Mouse (Mus musculus) thymus, adult 2 months (tissue): ENCODE measurements at regions not wholly inside any gene's neighbourhood (a gene's known extent, or its start where the extent isn't known, plus 50 kb on each side); places are given as distances from the start of the nearest gene placed in this dataset.

Source experiments
- DNase-seq: peaks from one replicate; pipeline ENCODE4 v3.0.0; 2021
- H3K27ac ChIP-seq: fragments of 200-500 bp; 2 replicates; pipeline ENCODE4 v1.5.1; 2012; ENCODE audit warnings: low read length, control low read depth; ENCODE audit not compliant: control insufficient read depth, insufficient read depth
- H3K27me3 ChIP-seq: fragments of 200-500 bp; 2 replicates; pipeline ENCODE4 v1.6.1; 2012; ENCODE audit warnings: mild to moderate bottlenecking, low read length, moderate library complexity, mixed read lengths; ENCODE audit not compliant: control insufficient read depth, insufficient read depth
- H3K36me3 ChIP-seq: fragments of 200-500 bp; 2 replicates; pipeline ENCODE4 v1.6.1; 2012; ENCODE audit warnings: mild to moderate bottlenecking, low read length, moderate library complexity; ENCODE audit not compliant: control insufficient read depth, insufficient read depth
- H3K4me1 ChIP-seq: fragments of 200-500 bp; replicated peaks from 2 replicates; pipeline ENCODE4 v1.6.1; 2012; ENCODE audit warnings: low read length; ENCODE audit not compliant: control insufficient read depth, insufficient read depth
- H3K4me3 ChIP-seq: fragments of 200-500 bp; 2 replicates; pipeline ENCODE4 v1.5.1; 2012; ENCODE audit warnings: mild to moderate bottlenecking, low read length, control low read depth, moderate library complexity; ENCODE audit not compliant: control insufficient read depth, insufficient read depth
- CTCF ChIP-seq: fragments of 200-500 bp; IDR thresholded peaks from 2 replicates; pipeline ENCODE4 v1.5.1; 2012; ENCODE audit warnings: mild to moderate bottlenecking, control low read depth, low read length, moderate library complexity, borderline replicate concordance; ENCODE audit not compliant: control insufficient read depth, poor library complexity, insufficient read depth; ENCODE audit errors: extremely low read depth
- POLR2A ChIP-seq: fragments of 200-500 bp; IDR thresholded peaks from 2 replicates; pipeline ENCODE4 v1.6.1; 2012; ENCODE audit warnings: mild to moderate bottlenecking, low read length, control low read depth, moderate library complexity; ENCODE audit not compliant: control insufficient read depth, poor library complexity, insufficient read depth; ENCODE audit errors: extremely low read depth
- WGBS: fragments of 180-500 bp; shearing (Covaris S2); methylation state at CpG from one replicate; pipeline ENCODE4 v1.1.7; 2018; 5-methylcytosine and 5-hydroxymethylcytosine counted together

DNA sequence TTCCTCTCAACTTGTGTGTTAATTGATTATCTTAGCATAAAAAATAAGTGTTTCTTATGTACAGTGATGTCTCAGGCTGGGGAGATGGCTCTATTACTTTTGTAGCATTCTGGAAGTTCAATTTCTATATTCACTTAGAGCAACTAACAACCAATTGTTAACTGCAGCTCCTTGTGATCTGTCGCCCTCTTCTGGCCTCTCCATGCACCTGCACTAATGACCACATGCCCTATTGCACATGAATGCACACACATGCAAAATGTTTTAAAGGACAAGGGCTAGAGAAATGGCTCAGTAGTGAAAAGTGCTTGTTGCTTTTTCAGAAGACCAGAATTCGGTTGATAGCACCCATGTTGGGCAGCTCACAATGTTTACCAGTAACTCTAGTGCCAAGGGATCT, 629.1 kb upstream of the Dpp10 start:
- Histone ChIP-seq H3K27me3 (no peaks in the 10 kb centered on the region), H3K4me3 (no peak overlapping the region), H3K27ac (no peak overlapping the region), H3K4me1 (no peaks in the 10 kb centered on the region), H3K36me3 (no peaks in the 10 kb centered on the region)
- no peak for DNase-seq
- TF ChIP-seq POLR2A, result no peak
- no peak for TF ChIP-seq CTCF
- WGBS, result 32% methylated on average over 2 of the region's 2 CpGs

DNA sequence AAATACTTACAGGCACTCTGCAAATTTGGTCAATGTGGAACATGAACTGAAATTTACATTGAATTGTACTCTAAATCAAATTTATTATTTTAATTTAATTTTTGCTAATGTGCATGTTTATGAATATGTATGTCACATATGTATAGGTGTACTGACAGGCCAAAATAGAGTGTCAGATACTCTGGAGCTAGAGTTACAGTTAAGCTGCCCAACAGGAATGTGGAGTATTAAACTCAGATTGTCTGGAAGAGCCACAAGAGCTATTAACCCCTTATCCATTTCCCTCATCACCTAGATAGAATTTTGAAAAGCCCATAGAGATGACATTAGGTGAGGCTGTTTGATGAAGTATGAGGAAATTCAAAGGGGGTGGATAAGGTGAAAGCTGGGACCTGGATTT, 607.5 kb upstream of the Dpp10 start:
- Histone ChIP-seq H3K4me1 (no peaks in the 10 kb centered on the region), H3K27me3 (no peaks in the 10 kb centered on the region), H3K27ac (no peak overlapping the region), H3K4me3 (no peak overlapping the region), H3K36me3 (no peaks in the 10 kb centered on the region)
- TF ChIP-seq CTCF (no peak), POLR2A (no peak)
- DNase-seq, result no peak

DNA sequence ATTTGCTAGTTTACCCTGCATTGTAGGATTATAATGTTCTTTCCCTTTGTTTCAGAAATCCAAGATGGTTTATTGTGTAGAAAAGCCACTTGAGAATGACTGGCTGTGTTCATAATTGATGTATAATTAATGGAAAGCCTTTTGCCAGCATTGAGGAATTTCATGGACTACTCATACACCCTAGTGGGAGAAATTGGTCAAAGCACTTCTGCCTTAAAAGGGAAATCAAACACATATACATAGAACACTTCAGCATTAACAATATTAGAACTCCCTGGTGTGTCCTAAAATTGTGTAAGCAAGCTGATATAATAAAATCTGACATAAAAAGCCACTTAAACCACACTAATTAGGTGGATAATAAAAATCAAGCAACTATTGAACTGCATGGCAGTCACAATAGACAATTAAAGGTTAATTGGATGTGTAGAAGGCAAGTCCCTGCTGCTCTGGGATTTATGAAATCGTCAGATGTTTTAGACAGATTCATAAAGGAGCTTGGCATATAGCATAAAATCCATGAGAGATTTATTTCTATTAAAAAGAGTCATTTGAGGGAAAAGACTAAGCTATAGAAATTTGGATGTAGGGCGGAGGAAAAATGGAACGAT, 607.0 kb upstream of the Dpp10 start:
- Histone ChIP-seq H3K36me3 (no peaks in the 10 kb centered on the region), H3K27me3 (no peaks in the 10 kb centered on the region), H3K4me1 (no peaks in the 10 kb centered on the region), H3K4me3 (no peak overlapping the region), H3K27ac (no peak overlapping the region)
- WGBS, result 87% methylated on average over 3 of the region's 3 CpGs
- TF ChIP-seq CTCF (no peak), POLR2A (no peak)
- DNase-seq, result no peak

DNA sequence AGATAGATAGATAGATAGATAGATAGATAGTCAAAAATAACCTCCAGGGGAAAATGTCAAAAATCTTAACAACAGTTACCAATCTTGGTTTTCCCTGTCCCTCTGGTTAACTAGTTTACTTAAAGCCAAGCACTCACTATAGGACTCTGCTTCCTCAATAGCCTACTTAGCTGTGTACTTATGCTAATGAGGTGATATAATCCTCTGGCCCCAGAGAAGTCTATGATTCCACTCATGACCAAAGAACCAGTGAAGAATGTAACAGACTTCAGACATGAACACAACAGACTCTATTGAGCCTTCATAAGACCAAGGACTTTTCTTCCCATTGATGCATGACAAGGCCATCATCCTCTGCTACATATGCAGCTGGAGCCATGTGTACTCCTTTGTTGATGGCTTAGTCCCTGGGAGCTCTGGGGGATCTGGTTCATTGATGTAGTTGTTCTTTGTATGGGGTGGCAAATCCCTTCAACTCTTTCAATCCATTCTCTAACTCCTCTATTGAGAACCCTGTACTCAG, 589.9 kb upstream of the Dpp10 start:
- H3K27ac ChIP-seq, result no peak overlapping the region
- TF ChIP-seq POLR2A (no peak), CTCF (no peak)
- H3K4me1 ChIP-seq, result no peaks in the 10 kb centered on the region
- H3K36me3 ChIP-seq, result no peaks in the 10 kb centered on the region
- no peak overlapping the region for H3K4me3 ChIP-seq
- no peak for DNase-seq
- H3K27me3 ChIP-seq, result no peaks in the 10 kb centered on the region

DNA sequence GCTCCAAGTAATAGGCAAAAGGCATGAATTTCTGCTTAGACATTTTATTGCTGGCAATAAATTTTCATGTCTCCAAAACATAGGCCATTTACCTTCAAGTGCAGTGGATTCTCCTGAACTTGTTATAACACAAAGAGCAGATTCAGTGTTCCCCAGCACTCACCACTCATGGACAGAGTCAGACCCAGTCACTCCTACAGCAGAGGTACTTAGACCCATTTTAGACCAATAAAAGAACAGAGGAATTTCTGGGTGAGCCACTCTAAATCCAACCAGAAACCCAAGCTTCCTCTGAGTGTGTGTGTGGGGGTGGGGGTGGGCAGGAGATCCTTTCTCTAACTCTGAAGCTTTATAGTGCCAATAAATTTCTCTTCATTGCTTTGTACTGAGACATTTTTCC, 584.7 kb upstream of the Dpp10 start:
- TF ChIP-seq CTCF, result no peak
- TF ChIP-seq POLR2A, result no peak
- no peak overlapping the region for H3K4me3 ChIP-seq

DNA sequence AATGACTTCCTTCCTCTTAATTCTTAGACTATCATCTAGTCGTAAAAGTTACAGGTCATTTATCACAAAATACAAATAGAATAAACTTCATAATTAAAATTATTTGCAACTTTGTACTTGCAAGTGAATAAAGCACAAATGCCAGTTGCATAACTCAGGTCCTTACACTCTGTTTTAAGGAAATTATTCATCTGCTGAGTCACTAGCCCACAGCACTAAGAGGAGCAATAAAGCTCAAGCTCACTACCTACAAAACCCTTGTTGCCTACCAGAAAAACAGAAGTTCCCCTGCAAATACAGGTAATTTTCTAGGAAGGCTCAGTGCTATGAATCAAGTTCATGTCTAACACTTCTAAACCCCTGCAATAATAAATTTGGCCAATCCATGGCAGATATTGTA, 539.3 kb upstream of the Dpp10 start:
- H3K4me3 ChIP-seq, result no peak overlapping the region
- TF ChIP-seq CTCF (no peak), POLR2A (no peak)
- 42% methylated on average over 1 of the region's 1 CpGs for WGBS

More for the DNA sequence above, 584.7 kb upstream of the Dpp10 start:
- H3K4me1 ChIP-seq, result no peaks in the 10 kb centered on the region
- no peaks in the 10 kb centered on the region for H3K27me3 ChIP-seq
- no peaks in the 10 kb centered on the region for H3K36me3 ChIP-seq
- DNase-seq, result no peak
- H3K27ac ChIP-seq, result no peak overlapping the region

More for the DNA sequence above, 539.3 kb upstream of the Dpp10 start:
- DNase-seq, result no peak
- H3K27me3 ChIP-seq, result no peaks in the 10 kb centered on the region
- H3K27ac ChIP-seq, result no peak overlapping the region
- H3K36me3 ChIP-seq, result no peaks in the 10 kb centered on the region
- no peaks in the 10 kb centered on the region for H3K4me1 ChIP-seq
